Mouse (Mus musculus): ENCODE measurements around the gene Cdip1. TPM values are rescaled to one million over a fixed set of nuclear protein-coding genes. Genes with fewer than 3 reads are reported as not detected.

Cdip1 gene
- total RNA-seq, 1 experiment = 35.1 TPM

GRCm38 (mm10) chr16:4785706-4786105 is 4.4 kb downstream of the Cdip1 start:
- Histone ChIP-seq H3K27ac (ENCODE audit: insufficient read depth, low read depth, low read length, poor library complexity, severe bottlenecking) (no peak overlapping the region), H3K36me3 (ENCODE audit: control insufficient read depth, insufficient read depth, low read length, poor library complexity, severe bottlenecking) (no peaks in the 10 kb centered on the region), H3K9ac (ENCODE audit: insufficient read depth, low read depth, low read length, poor library complexity, severe bottlenecking) (no peak overlapping the region), H3K4me3 (ENCODE audit: insufficient read depth in 1 of 2, low read depth in 1 of 2, low read length in 2 of 2, poor library complexity in 1 of 2, severe bottlenecking in 1 of 2) (no peak overlapping the region), H3K9me3 (ENCODE audit: control insufficient read depth, insufficient read depth, low read depth, low read length) (no peaks in the 10 kb centered on the region), H3K4me1 (ENCODE audit: control insufficient read depth in 2 of 2, insufficient read depth in 2 of 2, low read length in 2 of 2, poor library complexity in 1 of 2) (peaks cover 3 to 7% of the 10 kb centered on the region in 2 experiments; a peak in 2 of 4 replicates)
- in situ Hi-C loops (cut with MboI; ENCODE audit: low sequenced_read_pairs in 2 of 2, unreplicated experiment in 2 of 2) = no loop called here
- no peak for DNase-seq (ENCODE audit: low read depth, low spot score)
- no peak for TF ChIP-seq ZC3H11A (IDR thresholded peaks at IDR 0.05; ENCODE audit: borderline replicate concordance, low read depth, low read length)
- TF ChIP-seq CHD2 (IDR thresholded peaks at IDR 0.05; ENCODE audit: low read depth, low read length) = no peak
- TF ChIP-seq MAFK (IDR thresholded peaks at IDR 0.05; ENCODE audit: insufficient read depth, low read depth, low read length) = no peak
- no peak for TF ChIP-seq ZNF384 (IDR thresholded peaks at IDR 0.05; ENCODE audit: low read depth, low read length)
- no peak for TF ChIP-seq HCFC1 (IDR thresholded peaks at IDR 0.05; ENCODE audit: borderline replicate concordance, insufficient read depth, low read length)

GRCm38 (mm10) chr16:4782515-4782914 is 7.6 kb downstream of the Cdip1 start:
- H3K27ac ChIP-seq (ENCODE audit: insufficient read depth, low read depth, low read length, poor library complexity, severe bottlenecking) = no peak overlapping the region
- DNase-seq (ENCODE audit: low read depth, low spot score) = no peak

GRCm38 (mm10) chr16:4781524-4782196 is 8.4 kb downstream of the Cdip1 start:
- in situ Hi-C loops (cut with MboI; ENCODE audit: low sequenced_read_pairs in 2 of 2, unreplicated experiment in 2 of 2) = no loop called here
- H3K9ac ChIP-seq (ENCODE audit: insufficient read depth, low read depth, low read length, poor library complexity, severe bottlenecking) = no peak overlapping the region
- H3K27ac ChIP-seq (ENCODE audit: insufficient read depth, low read depth, low read length, poor library complexity, severe bottlenecking) = no peak overlapping the region
- H3K4me1 ChIP-seq (ENCODE audit: control insufficient read depth in 2 of 2, insufficient read depth in 2 of 2, low read length in 2 of 2, poor library complexity in 1 of 2) = peaks cover 0 to 11% of the 10 kb centered on the region in 2 experiments; a peak in 1 of 4 replicates
- H3K36me3 ChIP-seq (ENCODE audit: control insufficient read depth, insufficient read depth, low read length, poor library complexity, severe bottlenecking) = no peaks in the 10 kb centered on the region
- no peaks in the 10 kb centered on the region for H3K9me3 ChIP-seq (ENCODE audit: control insufficient read depth, insufficient read depth, low read depth, low read length)
- no peak overlapping the region for H3K4me3 ChIP-seq (ENCODE audit: insufficient read depth in 1 of 2, low read depth in 1 of 2, low read length in 2 of 2, poor library complexity in 1 of 2, severe bottlenecking in 1 of 2)
- no peak for DNase-seq (ENCODE audit: low read depth, low spot score)
- TF ChIP-seq ZC3H11A (IDR thresholded peaks at IDR 0.05; ENCODE audit: borderline replicate concordance, low read depth, low read length) = no peak
- TF ChIP-seq MAFK (IDR thresholded peaks at IDR 0.05; ENCODE audit: insufficient read depth, low read depth, low read length) = no peak
- TF ChIP-seq HCFC1 (IDR thresholded peaks at IDR 0.05; ENCODE audit: borderline replicate concordance, insufficient read depth, low read length) = no peak
- TF ChIP-seq CHD2 (IDR thresholded peaks at IDR 0.05; ENCODE audit: low read depth, low read length) = no peak
- no peak for TF ChIP-seq ZNF384 (IDR thresholded peaks at IDR 0.05; ENCODE audit: low read depth, low read length)

More at GRCm38 (mm10) chr16:4782515-4782914, 7.6 kb downstream of the Cdip1 start:
- Histone ChIP-seq H3K9ac (ENCODE audit: insufficient read depth, low read depth, low read length, poor library complexity, severe bottlenecking) (no peak overlapping the region), H3K4me3 (ENCODE audit: insufficient read depth in 1 of 2, low read depth in 1 of 2, low read length in 2 of 2, poor library complexity in 1 of 2, severe bottlenecking in 1 of 2) (no peak overlapping the region), H3K4me1 (ENCODE audit: control insufficient read depth in 2 of 2, insufficient read depth in 2 of 2, low read length in 2 of 2, poor library complexity in 1 of 2) (peaks cover 0 to 7% of the 10 kb centered on the region in 2 experiments; a peak in 2 of 4 replicates), H3K36me3 (ENCODE audit: control insufficient read depth, insufficient read depth, low read length, poor library complexity, severe bottlenecking) (no peaks in the 10 kb centered on the region), H3K9me3 (ENCODE audit: control insufficient read depth, insufficient read depth, low read depth, low read length) (no peaks in the 10 kb centered on the region)
- in situ Hi-C loops (cut with MboI; ENCODE audit: low sequenced_read_pairs in 2 of 2, unreplicated experiment in 2 of 2) = no loop called here
- TF ChIP-seq ZNF384 (IDR thresholded peaks at IDR 0.05; ENCODE audit: low read depth, low read length) = no peak

- Histone ChIP-seq H3K9me3 (ENCODE audit: control insufficient read depth, insufficient read depth, low read depth, low read length) (no peaks in the 10 kb centered on the region), H3K4me1 (ENCODE audit: control insufficient read depth in 2 of 2, insufficient read depth in 2 of 2, low read length in 2 of 2, poor library complexity in 1 of 2) (peaks cover 0 to 12% of the 10 kb centered on the region in 2 experiments; a peak in 1 of 4 replicates), H3K36me3 (ENCODE audit: control insufficient read depth, insufficient read depth, low read length, poor library complexity, severe bottlenecking) (no peaks in the 10 kb centered on the region), H3K27ac (ENCODE audit: insufficient read depth, low read depth, low read length, poor library complexity, severe bottlenecking) (no peak overlapping the region), H3K4me3 (ENCODE audit: insufficient read depth in 1 of 2, low read depth in 1 of 2, low read length in 2 of 2, poor library complexity in 1 of 2, severe bottlenecking in 1 of 2) (no peak overlapping the region), H3K9ac (ENCODE audit: insufficient read depth, low read depth, low read length, poor library complexity, severe bottlenecking) (no peak overlapping the region)
- no peak for DNase-seq (ENCODE audit: low read depth, low spot score)
- TF ChIP-seq CHD2 (IDR thresholded peaks at IDR 0.05; ENCODE audit: low read depth, low read length) (no peak), ZNF384 (IDR thresholded peaks at IDR 0.05; ENCODE audit: low read depth, low read length) (no peak), HCFC1 (IDR thresholded peaks at IDR 0.05; ENCODE audit: borderline replicate concordance, insufficient read depth, low read length) (no peak), ZC3H11A (IDR thresholded peaks at IDR 0.05; ENCODE audit: borderline replicate concordance, low read depth, low read length) (no peak), MAFK (IDR thresholded peaks at IDR 0.05; ENCODE audit: insufficient read depth, low read depth, low read length) (no peak)
- in situ Hi-C loops (cut with MboI; ENCODE audit: low sequenced_read_pairs in 2 of 2, unreplicated experiment in 2 of 2) = no loop called here
Observed at GRCm38 (mm10) chr16:4778940-4779339, 11.2 kb downstream of the Cdip1 start.
